Mouse (Mus musculus) monocyte, adult 2 months (primary cell): Measurements from ENCODE around the gene Plxnb2.

Experiments
- DNase-seq, 2 experiments: peaks; one replicate each; pipeline ENCODE4 v3.0.0; 2022; ENCODE audit warnings: low spot score in 2 of 2, low read depth in 1 of 2

Plxnb2 gene

DNA sequence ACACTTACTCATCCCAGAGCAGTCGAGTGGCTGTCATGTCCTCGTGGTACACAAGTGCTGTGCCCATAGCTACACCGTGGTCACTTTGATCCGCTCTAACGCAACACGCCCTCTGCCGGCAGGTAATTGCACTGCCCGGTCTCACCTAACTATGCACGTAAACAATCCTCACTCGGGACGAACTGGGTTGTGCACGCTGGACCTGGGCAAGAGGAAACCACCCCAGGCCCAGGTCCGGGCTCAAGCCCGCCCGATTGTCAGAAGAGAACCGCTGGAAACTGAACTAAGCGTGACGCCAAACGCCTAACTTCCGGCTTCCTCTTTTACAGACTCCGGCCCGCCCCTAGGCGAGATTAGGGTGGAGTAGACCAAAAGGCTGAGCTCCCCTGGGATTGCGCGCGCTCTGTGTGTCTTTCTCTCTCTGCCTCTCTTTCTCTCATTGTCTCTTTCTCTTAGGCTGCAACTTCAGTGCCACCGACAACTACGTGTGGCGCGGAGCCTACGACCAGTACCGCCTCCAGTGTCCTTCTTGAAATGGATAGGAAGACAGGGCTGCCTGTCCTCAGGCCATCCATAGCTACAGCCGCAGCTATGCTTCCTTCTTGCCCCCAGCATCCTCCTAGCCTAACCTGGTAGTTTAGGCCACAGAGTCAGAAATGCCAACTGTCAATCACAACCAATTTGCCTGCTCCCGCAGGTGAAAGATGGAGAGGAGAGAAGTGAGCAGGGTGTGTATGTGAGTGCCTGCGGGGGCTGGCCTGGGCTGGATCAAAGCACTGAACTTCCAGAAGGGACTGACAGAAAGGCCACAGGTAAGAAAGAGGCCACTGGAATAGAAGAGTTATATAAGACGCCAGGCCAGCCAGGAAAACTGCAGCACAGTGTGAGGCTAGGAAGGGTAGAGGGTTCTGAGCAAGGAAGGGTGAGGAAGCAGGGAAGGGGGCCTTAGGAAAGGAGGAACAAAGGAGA, 51.9 kb downstream of the Plxnb2 start, which contains the start of gene Hdac10:
TSS of gene Hdac10 (minus strand) at position 319 of the 969 bp plus-strand sequence.
- DNase-seq: peak; percentile 48 to 72

DNA sequence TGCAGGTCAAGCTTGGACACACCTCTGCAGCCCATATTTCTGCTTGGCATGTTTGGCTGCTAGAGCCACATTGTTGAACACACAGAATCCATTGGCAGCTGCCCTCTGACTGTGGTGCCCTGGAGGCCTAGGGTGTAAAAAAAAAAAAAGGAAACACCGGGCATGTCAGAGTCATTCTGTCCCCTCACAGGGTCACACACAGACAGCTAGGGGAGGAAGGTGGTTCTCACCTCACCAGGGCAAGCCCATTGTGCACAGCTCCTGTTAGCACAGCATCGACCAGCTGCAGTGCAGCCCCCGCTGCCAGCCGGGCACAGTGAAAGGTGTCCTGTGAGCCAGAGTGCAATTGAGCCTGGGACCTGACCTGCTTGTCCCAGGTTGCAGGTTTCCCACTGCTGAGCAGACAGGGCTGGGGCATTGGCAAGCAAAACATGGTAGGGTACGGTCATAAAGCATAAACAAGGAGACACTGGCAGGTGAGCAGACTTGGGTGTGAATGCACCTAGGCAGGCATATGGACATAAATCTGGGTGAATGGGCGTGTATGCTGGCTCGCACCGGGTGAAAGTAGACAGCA, 53.1 kb downstream of the Plxnb2 start:
- no peak for DNase-seq

DNA sequence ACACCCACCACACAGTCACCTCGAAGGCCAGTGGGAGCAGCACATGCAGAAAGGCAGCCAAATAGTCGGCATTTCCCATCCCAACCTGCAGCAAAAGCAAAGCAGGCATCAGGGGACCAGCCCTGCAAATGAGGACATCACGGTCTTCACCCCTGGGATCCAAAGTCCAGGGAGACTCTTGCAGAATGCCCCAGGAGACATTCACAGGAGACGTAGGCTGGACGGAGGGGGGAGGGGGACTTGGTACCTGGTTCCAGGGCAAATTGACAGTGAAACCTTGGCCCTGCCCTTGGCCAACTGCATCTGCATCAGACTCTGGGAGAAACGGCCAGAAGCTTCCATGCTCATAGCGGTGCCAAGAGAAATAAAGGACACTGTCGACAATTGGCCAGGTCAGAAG, 54.0 kb downstream of the Plxnb2 start:
- DNase-seq: no peak

- no peak for DNase-seq
Observed at GRCm38 (mm10) chr15:89125351-89125750, 55.2 kb downstream of the Plxnb2 start.

DNA sequence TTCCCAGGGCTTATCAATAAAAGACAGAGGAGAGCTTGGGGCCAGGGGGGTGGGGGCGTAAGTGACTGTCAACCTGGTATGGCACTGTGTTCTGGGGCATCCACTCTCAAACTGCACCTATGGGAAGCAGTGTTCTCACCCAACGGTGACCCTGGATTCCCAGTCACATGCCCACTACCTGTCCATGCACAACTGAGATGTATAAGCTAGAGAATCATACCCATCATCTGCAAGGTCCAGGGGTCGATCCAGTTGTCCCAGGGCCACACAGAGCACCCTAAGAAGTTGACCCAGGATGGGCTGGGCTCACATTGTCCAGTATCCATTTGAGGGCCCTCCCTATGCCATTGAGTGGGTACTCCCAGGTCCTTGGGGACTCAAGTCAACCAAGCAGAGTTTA, 56.3 kb downstream of the Plxnb2 start:
- no peak for DNase-seq

DNA sequence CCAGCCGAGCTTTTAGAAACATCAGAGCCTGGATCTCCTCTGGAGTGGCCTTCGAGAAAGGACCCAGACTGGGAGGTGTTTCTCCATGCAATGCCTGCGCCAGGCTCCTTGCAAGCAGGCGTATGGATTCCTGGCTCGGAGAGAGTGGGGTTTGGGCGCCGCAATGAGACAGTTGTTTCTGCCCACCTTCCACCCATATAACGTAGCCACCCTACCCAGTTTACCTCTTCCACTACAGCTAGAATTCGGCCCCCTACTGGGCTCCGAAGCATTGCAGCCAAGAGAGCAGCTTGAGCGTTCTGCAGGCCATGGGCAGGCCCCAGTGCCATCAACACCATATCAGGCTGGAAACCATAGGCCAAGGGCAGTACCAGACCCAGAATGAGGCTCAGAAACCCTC, 57.0 kb downstream of the Plxnb2 start:
- DNase-seq: no peak

GRCm38 (mm10) chr15:89122649-89123366, 57.8 kb downstream of the Plxnb2 start, which contains the start of gene Tubgcp6:
Tubgcp6 (minus strand) TSS chr15:89123112.
- peak; percentile 81 to 91 for DNase-seq

GRCm38 (mm10) chr15:89118007-89118406, 62.6 kb downstream of the Plxnb2 start:
- DNase-seq: no peak

GRCm38 (mm10) chr15:89110147-89110546, 70.4 kb downstream of the Plxnb2 start:
- DNase-seq: no peak

- no peak for DNase-seq
Observed at GRCm38 (mm10) chr15:89106976-89107375, 73.6 kb downstream of the Plxnb2 start.

GRCm38 (mm10) chr15:89106073-89106472, 74.5 kb downstream of the Plxnb2 start:
- DNase-seq: no peak
